Mouse (Mus musculus) neural tube, embryonic 13.5 days (tissue): Measurements from ENCODE around the gene Kcnq5. TPM values are rescaled to one million over a fixed set of nuclear protein-coding genes. Genes with fewer than 3 reads are reported as not detected.

Experiments used
- ATAC-seq: fragments of 200-750 bp; cut with Nextera tagmentation; 2 replicates; pipeline ENCODE4 v1.8.0; 2017; ENCODE audit warnings: low read depth, mild to moderate bottlenecking, moderate TSS enrichment, moderate library complexity
- H3K27ac ChIP-seq: fragments of 300-500 bp; sonication (generic); replicated peaks from 2 replicates; pipeline ENCODE4 v1.5.1; 2015; ENCODE audit warnings: moderate library complexity, mild to moderate bottlenecking, inconsistent platforms
- H3K27me3 ChIP-seq: fragments of 300-500 bp; sonication (generic); 2 replicates; pipeline ENCODE4 v1.6.1; 2015; ENCODE audit warnings: mild to moderate bottlenecking, inconsistent platforms
- H3K36me3 ChIP-seq: fragments of 300-500 bp; sonication (generic); 2 replicates; pipeline ENCODE4 v1.6.1; 2015; ENCODE audit warnings: mild to moderate bottlenecking, inconsistent platforms
- H3K4me1 ChIP-seq: fragments of 300-500 bp; sonication (generic); replicated peaks from 2 replicates; pipeline ENCODE4 v1.6.1; 2015; ENCODE audit warnings: inconsistent platforms
- H3K4me2 ChIP-seq: fragments of 300-500 bp; sonication (generic); 2 replicates; pipeline ENCODE4 v1.6.1; 2015; ENCODE audit warnings: inconsistent platforms, mild to moderate bottlenecking, moderate library complexity
- H3K4me3 ChIP-seq: fragments of 300-500 bp; sonication (generic); 2 replicates; pipeline ENCODE4 v1.5.1; 2015; ENCODE audit warnings: mild to moderate bottlenecking, inconsistent platforms
- H3K9ac ChIP-seq: fragments of 300-500 bp; sonication (generic); 2 replicates; pipeline ENCODE4 v1.6.1; 2015; ENCODE audit warnings: moderate library complexity, mild to moderate bottlenecking, inconsistent platforms
- H3K9me3 ChIP-seq: fragments of 300-500 bp; sonication (generic); 2 replicates; pipeline ENCODE4 v1.6.1; 2016; ENCODE audit warnings: inconsistent platforms
- WGBS: fragments of 180-500 bp; shearing (Covaris S2); methylation state at CpG from one replicate; pipeline ENCODE4 v1.1.7; 2015; 5-methylcytosine and 5-hydroxymethylcytosine counted together
- polyA plus RNA-seq: library from polyadenylated mRNA; unstranded; fragments of >200 nt; fragmentation: Nextera tagmentation; extraction: Ambion mirVana; gene quantifications from 2 replicates; pipeline ENCODE4 v1.2.1, GENCODE M21; 2015

The Kcnq5 gene
- polyA plus RNA-seq, 1 experiment from 2014 or later, result 1.4 TPM

DNA sequence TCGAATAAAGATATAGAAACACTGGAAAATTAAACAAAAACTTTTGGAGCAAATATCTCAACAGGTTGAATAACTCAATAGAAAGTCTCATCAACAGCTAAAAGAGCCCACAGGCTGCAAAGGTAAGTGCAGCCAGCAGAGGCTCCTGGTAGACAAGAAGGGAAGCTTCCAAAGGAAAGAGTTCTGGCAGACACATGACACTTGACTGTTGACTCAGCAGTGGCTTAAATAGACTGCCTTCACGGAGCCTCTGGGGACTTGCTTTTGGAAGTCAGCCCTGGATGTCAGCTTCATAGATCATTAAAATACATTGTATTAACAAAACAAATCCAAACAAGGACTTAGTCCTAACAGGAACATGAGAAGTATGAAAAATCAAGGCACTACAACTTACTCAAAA, 513.5 kb downstream of the Kcnq5 start:
- no peaks in the 10 kb centered on the region for H3K27me3 ChIP-seq
- no peak for ATAC-seq
- no peaks in the 10 kb centered on the region for H3K36me3 ChIP-seq
- no peak overlapping the region for H3K27ac ChIP-seq
- H3K4me2 ChIP-seq, result no peak overlapping the region
- H3K9ac ChIP-seq, result no peak overlapping the region
- no peak overlapping the region for H3K4me3 ChIP-seq
- no peaks in the 10 kb centered on the region for H3K9me3 ChIP-seq
- H3K4me1 ChIP-seq, result no peaks in the 10 kb centered on the region
- WGBS, result 81% methylated on average over 2 of the region's 2 CpGs

DNA sequence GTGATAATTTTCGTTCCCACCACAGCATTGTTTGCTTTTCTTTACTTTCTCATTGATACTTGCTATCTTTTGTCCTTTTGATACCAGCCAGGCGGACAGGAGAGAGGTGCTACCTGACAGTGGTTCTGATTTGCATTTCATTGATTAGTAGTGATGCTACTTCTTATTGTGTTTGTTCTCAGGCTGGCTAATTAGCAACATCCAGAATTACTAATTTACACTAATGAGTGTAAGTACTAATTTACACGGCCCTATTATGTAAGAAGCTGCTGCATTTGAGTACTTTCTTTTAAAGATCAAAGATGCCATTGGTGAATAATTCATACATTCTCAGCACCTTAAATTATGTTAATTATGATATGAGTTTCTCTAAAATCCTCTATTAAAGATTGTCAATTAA, 525.0 kb downstream of the Kcnq5 start:
- no peaks in the 10 kb centered on the region for H3K36me3 ChIP-seq
- no peak overlapping the region for H3K9ac ChIP-seq
- no peaks in the 10 kb centered on the region for H3K27me3 ChIP-seq
- H3K4me3 ChIP-seq, result no peak overlapping the region
- no peaks in the 10 kb centered on the region for H3K4me1 ChIP-seq
- H3K9me3 ChIP-seq, result no peaks in the 10 kb centered on the region
- 72% methylated on average over 3 of the region's 3 CpGs for WGBS
- no peak for ATAC-seq
- H3K27ac ChIP-seq, result no peak overlapping the region
- H3K4me2 ChIP-seq, result no peak overlapping the region

DNA sequence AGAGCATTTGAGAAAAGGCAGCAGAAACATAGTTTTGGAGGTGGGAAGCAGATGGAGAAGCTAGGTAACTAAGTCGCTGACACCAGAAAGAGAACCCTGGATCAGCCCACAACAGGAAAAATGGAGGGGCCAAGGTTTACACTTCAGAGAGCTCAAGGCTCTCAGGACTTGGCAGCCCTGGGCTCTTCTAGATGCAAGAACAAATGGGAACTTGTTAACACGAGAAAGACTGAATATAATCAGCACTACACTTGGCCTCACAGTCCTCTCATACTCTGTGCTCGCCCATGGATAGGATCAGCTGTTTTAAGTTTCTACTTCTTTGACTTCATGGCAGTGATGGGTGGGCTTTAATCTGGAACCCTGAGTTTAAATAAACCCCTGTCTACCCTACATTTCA, 526.9 kb downstream of the Kcnq5 start:
- no peak overlapping the region for H3K4me2 ChIP-seq
- H3K9ac ChIP-seq, result no peak overlapping the region
- no peak for ATAC-seq
- H3K27me3 ChIP-seq, result no peaks in the 10 kb centered on the region
- no peaks in the 10 kb centered on the region for H3K36me3 ChIP-seq
- 70% methylated on average over 3 of the region's 3 CpGs for WGBS
- H3K27ac ChIP-seq, result no peak overlapping the region
- no peaks in the 10 kb centered on the region for H3K9me3 ChIP-seq
- no peak overlapping the region for H3K4me3 ChIP-seq
- H3K4me1 ChIP-seq, result no peaks in the 10 kb centered on the region

DNA sequence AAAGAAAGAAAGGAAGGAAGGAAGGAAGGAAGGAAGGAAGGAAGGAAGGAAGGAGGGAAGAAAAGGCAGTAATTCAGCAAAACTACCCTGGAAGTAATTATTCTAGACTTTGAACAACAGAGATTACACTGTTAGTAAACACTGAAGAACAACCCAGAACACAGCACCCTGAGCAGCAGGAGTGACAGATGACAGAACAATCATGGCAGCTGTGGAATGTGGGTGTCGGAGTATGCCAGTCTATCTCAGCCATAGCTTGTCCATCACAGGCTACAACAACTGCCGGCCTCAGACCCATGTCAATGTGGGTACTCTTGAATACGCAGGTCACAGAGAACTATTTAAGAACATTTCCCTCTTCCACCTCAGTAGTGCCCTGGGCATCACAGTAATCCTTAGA, 530.1 kb downstream of the Kcnq5 start:
- no peaks in the 10 kb centered on the region for H3K4me1 ChIP-seq
- no peak overlapping the region for H3K4me3 ChIP-seq
- no peak for ATAC-seq
- H3K9me3 ChIP-seq, result no peaks in the 10 kb centered on the region
- H3K27ac ChIP-seq, result no peak overlapping the region
- no peaks in the 10 kb centered on the region for H3K36me3 ChIP-seq
- no peaks in the 10 kb centered on the region for H3K27me3 ChIP-seq
- H3K4me2 ChIP-seq, result no peak overlapping the region
- 92% methylated on average over 3 of the region's 3 CpGs for WGBS
- H3K9ac ChIP-seq, result no peak overlapping the region

DNA sequence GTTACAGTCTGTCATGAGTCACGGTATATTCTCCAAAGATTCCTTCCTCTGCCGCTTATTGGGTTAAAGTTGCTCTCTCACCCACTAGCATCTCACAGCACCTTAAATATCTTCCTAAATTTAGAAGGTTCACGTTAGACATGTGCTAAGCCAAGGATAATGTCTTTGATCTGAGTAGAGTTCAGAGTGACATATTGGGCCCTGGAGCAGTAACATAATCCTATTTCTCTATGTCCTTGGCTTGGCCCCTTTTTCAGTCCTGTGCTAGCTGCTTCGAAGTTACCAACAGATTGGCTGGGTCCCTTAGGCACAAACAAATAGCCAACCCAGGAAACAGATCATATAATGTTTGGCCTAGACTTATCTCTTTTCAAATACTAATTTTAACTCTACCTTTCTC, 533.7 kb downstream of the Kcnq5 start:
- Histone ChIP-seq H3K4me1 (no peaks in the 10 kb centered on the region), H3K4me3 (no peak overlapping the region), H3K27ac (no peak overlapping the region), H3K27me3 (no peaks in the 10 kb centered on the region), H3K9ac (no peak overlapping the region), H3K36me3 (no peaks in the 10 kb centered on the region), H3K4me2 (no peak overlapping the region), H3K9me3 (no peaks in the 10 kb centered on the region)
- ATAC-seq, result no peak
- WGBS, result 70% methylated on average over 4 of the region's 4 CpGs

DNA sequence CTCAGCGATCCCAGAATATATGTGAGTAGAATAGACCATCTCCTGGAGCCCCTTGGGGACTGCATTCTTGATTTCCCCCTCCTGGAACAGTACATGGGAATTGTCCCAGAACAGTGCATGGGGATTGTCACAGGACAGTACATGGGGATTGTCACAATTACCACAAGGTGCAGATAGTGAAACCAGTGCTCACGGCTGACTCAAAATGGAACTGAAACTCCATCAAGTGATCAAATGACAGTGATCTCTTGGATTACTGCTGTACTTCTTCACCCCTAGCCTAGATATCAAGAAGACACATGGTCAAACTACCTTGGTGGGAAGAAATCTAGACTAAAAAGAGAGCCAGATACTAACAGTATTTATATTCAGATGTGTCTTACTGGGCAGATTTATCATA, 536.1 kb downstream of the Kcnq5 start:
- Histone ChIP-seq H3K4me3 (no peak overlapping the region), H3K27ac (no peak overlapping the region), H3K4me1 (no peaks in the 10 kb centered on the region), H3K9ac (no peak overlapping the region), H3K9me3 (no peaks in the 10 kb centered on the region), H3K4me2 (no peak overlapping the region), H3K27me3 (no peaks in the 10 kb centered on the region), H3K36me3 (no peaks in the 10 kb centered on the region)
- WGBS, result 91% methylated on average over 2 of the region's 2 CpGs
- no peak for ATAC-seq

DNA sequence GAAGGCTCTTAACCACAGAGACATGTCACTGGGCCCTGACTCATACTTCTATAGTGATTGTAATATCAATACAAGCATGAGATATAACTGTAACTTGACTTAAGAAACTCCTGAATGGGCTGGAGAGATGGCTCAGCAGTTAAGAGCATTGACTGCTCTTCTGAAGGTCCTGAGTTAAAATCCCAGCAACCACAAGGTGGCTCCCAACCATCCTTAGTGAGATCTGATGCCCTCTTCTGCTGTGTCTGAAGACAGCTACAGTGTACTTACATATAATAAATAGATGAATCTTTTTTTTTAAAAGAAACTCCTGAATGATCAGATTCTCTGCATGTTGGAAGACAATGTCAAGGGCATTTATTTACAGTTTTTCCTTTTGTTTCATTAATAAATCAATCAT, 542.4 kb downstream of the Kcnq5 start:
- H3K36me3 ChIP-seq, result no peaks in the 10 kb centered on the region
- no peaks in the 10 kb centered on the region for H3K4me1 ChIP-seq
- H3K9me3 ChIP-seq, result no peaks in the 10 kb centered on the region
- ATAC-seq, result no peak
- H3K27ac ChIP-seq, result no peak overlapping the region
- no peaks in the 10 kb centered on the region for H3K27me3 ChIP-seq
- no peak overlapping the region for H3K4me2 ChIP-seq
- no peak overlapping the region for H3K4me3 ChIP-seq
- no peak overlapping the region for H3K9ac ChIP-seq

DNA sequence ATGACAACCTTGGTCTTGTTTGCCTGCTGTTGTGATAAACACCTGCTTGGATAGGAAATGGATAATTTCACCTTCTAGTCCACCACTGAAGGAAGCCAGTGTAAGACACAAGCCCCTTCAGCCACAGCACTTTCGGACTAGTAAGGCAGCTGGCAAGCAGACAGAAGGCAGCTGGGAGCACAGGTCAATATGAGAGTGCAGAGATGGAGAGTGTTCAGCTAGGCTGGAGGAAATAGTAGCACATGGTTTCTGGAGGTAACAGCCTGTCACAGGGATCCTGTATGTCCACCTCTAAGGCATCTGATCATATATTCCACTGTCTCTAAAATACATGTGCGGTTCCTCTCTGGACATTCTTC, 549.6 kb downstream of the Kcnq5 start:
- Histone ChIP-seq H3K9me3 (no peaks in the 10 kb centered on the region), H3K9ac (no peak overlapping the region), H3K4me2 (no peak overlapping the region), H3K36me3 (no peaks in the 10 kb centered on the region), H3K27me3 (no peaks in the 10 kb centered on the region), H3K4me3 (no peak overlapping the region), H3K4me1 (peaks cover 10% of the 10 kb centered on the region), H3K27ac (no peak overlapping the region; the same call in 1 of the 2 replicates)
- 93% methylated on average over 2 of the region's 2 CpGs for WGBS
- no peak for ATAC-seq

DNA sequence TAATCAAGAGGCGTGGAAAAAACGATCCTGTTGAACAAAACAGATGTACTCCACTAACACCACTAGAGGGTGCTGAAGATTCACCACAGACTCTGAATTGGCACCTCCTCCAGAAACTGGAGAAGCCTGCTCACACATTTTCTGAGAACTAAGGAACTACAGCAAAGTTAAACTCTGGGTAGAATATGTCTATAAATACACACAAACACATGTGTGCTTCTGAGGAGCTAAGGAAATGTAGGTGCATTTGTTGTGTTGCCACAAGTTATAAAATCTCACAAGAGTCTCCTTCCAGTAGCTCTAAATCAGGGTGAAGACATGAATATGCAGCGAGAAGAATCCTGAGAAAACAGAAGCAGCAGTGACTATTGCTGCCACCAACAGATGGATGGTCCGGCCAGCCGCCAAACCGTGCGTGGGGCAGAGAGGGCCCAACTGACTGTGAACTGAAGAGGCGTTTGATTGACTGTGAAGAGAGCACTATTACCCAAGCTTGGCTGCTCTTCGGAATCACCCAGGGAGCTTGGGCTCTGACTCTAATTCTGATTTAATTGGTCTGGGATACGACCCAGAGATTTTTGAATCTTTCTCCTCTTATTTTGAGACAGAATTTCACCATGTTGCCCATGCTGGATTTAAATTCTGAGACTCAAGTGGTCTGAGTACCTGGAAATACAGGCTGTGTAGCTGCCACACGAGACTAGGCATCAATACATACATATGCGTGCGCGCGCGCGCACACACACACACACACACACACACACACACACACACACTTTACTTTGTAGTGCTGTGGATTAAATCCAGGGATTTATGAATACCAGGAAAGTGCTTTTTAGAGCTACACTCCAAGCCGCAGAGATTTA, 550.2 kb downstream of the Kcnq5 start:
- Histone ChIP-seq H3K9ac (no peak overlapping the region), H3K4me1 (peaks cover 10% of the 10 kb centered on the region), H3K9me3 (no peaks in the 10 kb centered on the region), H3K4me3 (no peak overlapping the region), H3K27me3 (no peaks in the 10 kb centered on the region), H3K4me2 (peak overlapping the region; percentile 7; the same call in 1 of the 2 replicates), H3K27ac (peak overlapping the region; percentile 18; the same call in 1 of the 2 replicates), H3K36me3 (no peaks in the 10 kb centered on the region)
- ATAC-seq, result peak; percentile 87
- 49% methylated on average over 18 of the region's 18 CpGs for WGBS

DNA sequence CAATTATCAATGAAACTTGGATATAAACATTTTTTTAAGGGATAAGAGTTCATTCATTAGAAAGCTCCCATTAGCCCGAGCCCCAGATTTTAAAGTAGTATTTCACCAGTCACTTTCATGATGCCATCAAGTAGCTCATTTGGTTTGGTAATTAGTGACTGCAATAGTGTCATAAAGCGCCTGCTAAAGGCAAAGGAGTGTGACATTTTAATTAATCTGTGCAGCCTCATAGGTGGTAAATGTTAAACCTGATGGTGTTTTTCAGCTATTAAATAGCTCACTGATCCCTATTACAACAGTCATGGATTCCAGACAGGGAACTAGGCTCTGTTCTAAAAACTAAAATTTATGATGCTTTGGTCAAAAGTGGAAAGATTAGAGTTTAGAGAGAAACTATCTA, 554.5 kb downstream of the Kcnq5 start:
- Histone ChIP-seq H3K4me2 (no peak overlapping the region), H3K27ac (no peak overlapping the region), H3K9me3 (no peaks in the 10 kb centered on the region), H3K4me1 (peaks cover 10% of the 10 kb centered on the region), H3K36me3 (no peaks in the 10 kb centered on the region), H3K9ac (no peak overlapping the region), H3K4me3 (no peak overlapping the region), H3K27me3 (no peaks in the 10 kb centered on the region)
- 32% methylated on average over 2 of the region's 2 CpGs for WGBS
- peak; percentile 64 for ATAC-seq

DNA sequence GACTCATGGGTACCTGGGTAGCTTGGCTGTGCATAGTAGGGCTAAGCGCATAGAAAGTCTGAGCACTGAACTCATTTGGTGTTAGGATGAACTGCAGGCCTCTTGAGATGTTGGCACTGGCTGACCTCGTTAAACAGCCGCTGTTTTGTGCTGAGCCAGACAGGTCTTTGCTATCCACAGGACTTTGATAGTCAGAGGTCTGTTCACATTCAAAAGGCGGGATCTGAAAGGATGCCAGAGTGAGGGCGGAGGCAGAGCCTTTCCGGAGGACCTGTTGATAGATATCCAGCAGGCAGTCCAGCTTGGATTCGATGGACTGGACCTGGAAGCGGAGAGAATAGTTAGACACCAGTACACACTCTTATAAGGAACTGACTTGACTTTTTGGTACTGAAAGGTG, 558.9 kb downstream of the Kcnq5 start:
- H3K4me2 ChIP-seq, result no peak overlapping the region
- no peak overlapping the region for H3K27ac ChIP-seq
- H3K27me3 ChIP-seq, result no peaks in the 10 kb centered on the region
- H3K9ac ChIP-seq, result no peak overlapping the region
- ATAC-seq, result no peak
- no peaks in the 10 kb centered on the region for H3K36me3 ChIP-seq
- no peaks in the 10 kb centered on the region for H3K4me1 ChIP-seq
- H3K9me3 ChIP-seq, result no peaks in the 10 kb centered on the region
- 84% methylated on average over 8 of the region's 8 CpGs for WGBS
- H3K4me3 ChIP-seq, result no peak overlapping the region

DNA sequence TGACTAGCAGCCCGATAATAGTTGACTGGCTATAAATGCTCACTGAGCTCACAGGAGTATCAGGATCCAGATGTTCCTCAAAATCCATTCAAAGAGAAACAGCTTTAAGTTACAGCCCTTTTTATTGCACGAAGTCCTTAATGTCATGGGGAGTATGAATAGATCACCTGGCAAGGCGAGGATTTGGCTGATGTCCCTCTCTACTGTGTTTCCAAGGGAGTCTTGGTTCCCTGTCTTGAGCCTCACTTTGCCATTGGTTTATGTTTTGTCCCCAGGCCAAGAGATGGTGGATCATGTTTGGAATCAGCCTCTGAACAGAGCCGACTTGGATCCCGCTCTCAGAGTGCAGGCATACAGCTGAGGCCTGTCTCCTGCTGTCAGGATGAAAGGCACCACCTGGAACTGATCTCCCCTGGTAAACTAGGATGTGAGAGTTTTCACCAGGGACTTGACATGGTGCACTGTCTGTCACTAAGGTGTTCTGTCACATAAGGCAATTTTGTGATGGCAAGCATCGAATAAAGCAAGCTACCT, 570.5 kb downstream of the Kcnq5 start:
- Histone ChIP-seq H3K4me3 (no peak overlapping the region), H3K4me1 (no peaks in the 10 kb centered on the region), H3K27me3 (no peaks in the 10 kb centered on the region), H3K4me2 (no peak overlapping the region), H3K9ac (no peak overlapping the region), H3K36me3 (no peaks in the 10 kb centered on the region), H3K9me3 (no peaks in the 10 kb centered on the region), H3K27ac (no peak overlapping the region)
- 80% methylated on average over 6 of the region's 6 CpGs for WGBS
- ATAC-seq, result no peak

DNA sequence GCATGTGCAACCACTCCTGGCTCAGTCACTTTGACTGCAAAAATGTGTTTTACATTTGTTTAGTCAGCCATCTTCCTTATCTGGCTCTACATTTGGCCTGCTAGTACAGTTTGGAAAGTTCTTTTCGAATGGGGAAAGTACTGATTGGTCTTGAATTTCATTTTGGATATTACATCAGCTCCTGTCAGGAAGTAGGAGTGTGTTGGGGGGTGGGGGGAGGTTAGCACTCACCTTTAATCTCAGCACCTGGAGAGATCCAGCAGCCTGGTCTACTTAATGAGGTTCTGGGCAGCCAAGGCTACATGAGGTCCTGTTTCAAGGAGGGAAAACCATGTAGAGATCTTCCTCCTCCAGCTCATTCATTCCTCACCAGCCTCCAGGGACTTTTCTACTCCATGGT, 578.5 kb downstream of the Kcnq5 start, which contains the start of gene Khdc1b:
Gene Khdc1b, plus strand, starts transcription at position 301 of the 400 bp plus-strand sequence.
- 81% methylated on average over 1 of the region's 1 CpGs for WGBS
- Histone ChIP-seq H3K9me3 (no peaks in the 10 kb centered on the region), H3K4me3 (no peak within 1 kb of the TSS), H3K4me2 (no peak within 1 kb of the TSS), H3K27me3 (no peaks in the 10 kb centered on the region), H3K27ac (no peak within 1 kb of the TSS), H3K9ac (no peak within 1 kb of the TSS), H3K4me1 (no peaks in the 10 kb centered on the region), H3K36me3 (no peaks in the 10 kb centered on the region)
- no peak for ATAC-seq
